Mouse (Mus musculus) midbrain, embryonic 14.5 days (tissue): Measurements from ENCODE around the gene Wnt9a. TPM values are rescaled to one million over a fixed set of nuclear protein-coding genes. Genes with fewer than 3 reads are reported as not detected.

ENCODE experiments used
- ATAC-seq: fragments of 200-750 bp; cut with Nextera tagmentation; 2 replicates; pipeline ENCODE4 v1.8.0; 2017; ENCODE audit warnings: moderate number of reproducible peaks, moderate library complexity; ENCODE audit not compliant: low FRiP score, low TSS enrichment
- DNase-seq: peaks from one replicate; pipeline ENCODE4 v3.0.0-alpha.2; 2015
- H3K27ac ChIP-seq: fragments of 300-500 bp; sonication (generic); replicated peaks from 2 replicates; pipeline ENCODE4 v1.5.1; 2014; ENCODE audit warnings: mild to moderate bottlenecking, low read depth, low read length, moderate library complexity
- H3K27me3 ChIP-seq: fragments of 300-500 bp; sonication (generic); 2 replicates; pipeline ENCODE4 v1.6.1; 2014; ENCODE audit warnings: low read length, control low read depth, mixed read lengths; ENCODE audit not compliant: control insufficient read depth, insufficient read depth
- H3K36me3 ChIP-seq: fragments of 300-500 bp; sonication (generic); 2 replicates; pipeline ENCODE4 v1.6.1; 2014; ENCODE audit warnings: low read length, control low read depth; ENCODE audit not compliant: control insufficient read depth, insufficient read depth
- H3K4me1 ChIP-seq: fragments of 300-500 bp; sonication (generic); 2 replicates; pipeline ENCODE4 v1.6.1; 2014; ENCODE audit warnings: mild to moderate bottlenecking, antibody characterized with exemption, low read length, control low read depth; ENCODE audit not compliant: control insufficient read depth, insufficient read depth
- H3K4me2 ChIP-seq: fragments of 300-500 bp; sonication (generic); 2 replicates; pipeline ENCODE4 v1.6.1; 2014; ENCODE audit warnings: mild to moderate bottlenecking, low read length, moderate library complexity
- H3K4me3 ChIP-seq: fragments of 300-500 bp; sonication (generic); replicated peaks from 2 replicates; pipeline ENCODE4 v1.5.1; 2014; ENCODE audit warnings: low read depth, low read length
- H3K9ac ChIP-seq: fragments of 300-500 bp; sonication (generic); replicated peaks from 2 replicates; pipeline ENCODE4 v1.6.1; 2014; ENCODE audit warnings: mild to moderate bottlenecking, low read length, moderate library complexity
- H3K9me3 ChIP-seq: fragments of 300-500 bp; sonication (generic); 2 replicates; pipeline ENCODE4 v1.6.1; 2016; ENCODE audit warnings: low read length, control low read depth, mixed read lengths; ENCODE audit not compliant: control insufficient read depth
- WGBS: fragments of 180-500 bp; shearing (Covaris S2); extraction: QIAGEN DNeasy Blood & Tissue Kit; methylation state at CpG from one replicate; pipeline ENCODE4 v1.1.7; 2014; 5-methylcytosine and 5-hydroxymethylcytosine counted together
- polyA plus RNA-seq: library from polyadenylated mRNA; unstranded; fragments of >200 nt; fragmentation: Nextera tagmentation; extraction: Ambion mirVana; gene quantifications from 2 replicates; pipeline ENCODE4 v1.2.1, GENCODE M21; 2014

Wnt9a gene
- polyA plus RNA-seq, 1 experiment from 2014 or later, result 1.6 TPM

GRCm38 (mm10) chr11:59274184-59274583 is 32.5 kb upstream of the Wnt9a start:
- DNase-seq (no peak), ATAC-seq (no peak)
- WGBS, result 74% methylated on average over 3 of the region's 3 CpGs
- Histone ChIP-seq H3K4me3 (no peak overlapping the region), H3K4me2 (no peak overlapping the region), H3K4me1 (no peaks in the 10 kb centered on the region), H3K9ac (no peak overlapping the region), H3K36me3 (no peaks in the 10 kb centered on the region), H3K27ac (no peak overlapping the region), H3K9me3 (no peaks in the 10 kb centered on the region), H3K27me3 (no peaks in the 10 kb centered on the region)

- ATAC-seq (no peak), DNase-seq (no peak)
- Histone ChIP-seq H3K4me2 (no peak overlapping the region), H3K27ac (no peak overlapping the region), H3K9ac (no peak overlapping the region), H3K36me3 (no peaks in the 10 kb centered on the region), H3K27me3 (no peaks in the 10 kb centered on the region), H3K9me3 (no peaks in the 10 kb centered on the region), H3K4me3 (no peak overlapping the region), H3K4me1 (no peaks in the 10 kb centered on the region)
- 44% methylated on average over 2 of the region's 2 CpGs for WGBS
These were observed 29.9 kb upstream of the Wnt9a start for GRCm38 (mm10) chr11:59276877-59277276.

- Histone ChIP-seq H3K4me2 (no peak overlapping the region), H3K9me3 (no peaks in the 10 kb centered on the region), H3K36me3 (no peaks in the 10 kb centered on the region), H3K27ac (no peak overlapping the region), H3K9ac (no peak overlapping the region), H3K4me1 (no peaks in the 10 kb centered on the region), H3K4me3 (no peak overlapping the region), H3K27me3 (no peaks in the 10 kb centered on the region)
- 76% methylated on average over 4 of the region's 4 CpGs for WGBS
- ATAC-seq (no peak), DNase-seq (no peak)
These were observed 28.7 kb upstream of the Wnt9a start for GRCm38 (mm10) chr11:59278047-59278446.

- Histone ChIP-seq H3K4me1 (no peaks in the 10 kb centered on the region), H3K9me3 (no peaks in the 10 kb centered on the region), H3K27ac (no peak overlapping the region), H3K27me3 (peaks cover 10% of the 10 kb centered on the region), H3K36me3 (no peaks in the 10 kb centered on the region), H3K9ac (no peak overlapping the region), H3K4me3 (no peak overlapping the region), H3K4me2 (no peak overlapping the region)
- DNase-seq (no peak), ATAC-seq (no peak)
- 85% methylated on average over 5 of the region's 5 CpGs for WGBS
These were observed 24.6 kb upstream of the Wnt9a start for GRCm38 (mm10) chr11:59282111-59282510.

- DNase-seq (peak; percentile 32), ATAC-seq (no peak)
- peaks cover 18% of the 10 kb centered on the region for H3K27me3 ChIP-seq
- no peaks in the 10 kb centered on the region for H3K4me1 ChIP-seq
- no peak overlapping the region for H3K4me3 ChIP-seq
- H3K27ac ChIP-seq, result no peak overlapping the region
- H3K4me2 ChIP-seq, result no peak overlapping the region
- no peaks in the 10 kb centered on the region for H3K9me3 ChIP-seq
- H3K36me3 ChIP-seq, result no peaks in the 10 kb centered on the region
- WGBS, result 81% methylated on average over 10 of the region's 10 CpGs
- H3K9ac ChIP-seq, result no peak overlapping the region
These were observed 23.8 kb upstream of the Wnt9a start for GRCm38 (mm10) chr11:59282933-59283332.

- WGBS, result 25% methylated on average over 14 of the region's 14 CpGs
- H3K9ac ChIP-seq, result no peak overlapping the region
- no peak for ATAC-seq
- no peaks in the 10 kb centered on the region for H3K9me3 ChIP-seq
- DNase-seq, result peak; percentile 7
- no peak overlapping the region for H3K27ac ChIP-seq
- H3K4me3 ChIP-seq, result no peak overlapping the region
- H3K4me2 ChIP-seq, result no peak overlapping the region
- H3K4me1 ChIP-seq, result no peaks in the 10 kb centered on the region
- H3K36me3 ChIP-seq, result no peaks in the 10 kb centered on the region
- H3K27me3 ChIP-seq, result peaks cover 30% of the 10 kb centered on the region
These were observed 22.6 kb upstream of the Wnt9a start for GRCm38 (mm10) chr11:59284146-59284545.

- Histone ChIP-seq H3K36me3 (no peaks in the 10 kb centered on the region), H3K27me3 (peaks cover 80% of the 10 kb centered on the region), H3K4me2 (peak overlapping the region; percentile 38; the same call in 1 of the 2 replicates), H3K4me3 (peak overlapping the region; percentile 19), H3K9me3 (no peaks in the 10 kb centered on the region), H3K9ac (no peak overlapping the region), H3K4me1 (no peaks in the 10 kb centered on the region), H3K27ac (no peak overlapping the region)
- ATAC-seq (no peak), DNase-seq (peak; percentile 23)
- WGBS, result under 1% methylated on average over 25 of the region's 25 CpGs
These were observed 17.0 kb upstream of the Wnt9a start for GRCm38 (mm10) chr11:59289706-59290105.

GRCm38 (mm10) chr11:59290702-59291303 is 15.9 kb upstream of the Wnt9a start, which contains the start of gene Wnt3a:
Gene Wnt3a (minus strand): TSS chr11:59290752.
- peak within 1 kb of the TSS; percentile 45 for H3K4me2 ChIP-seq
- H3K9me3 ChIP-seq, result no peaks in the 10 kb centered on the region
- DNase-seq, result peak; percentile 4
- H3K27me3 ChIP-seq, result peaks cover 80% of the 10 kb centered on the region
- 2% methylated on average over 42 of the region's 60 CpGs for WGBS
- H3K4me3 ChIP-seq, result peak within 1 kb of the TSS; percentile 26
- no peak within 1 kb of the TSS for H3K27ac ChIP-seq
- H3K9ac ChIP-seq, result no peak within 1 kb of the TSS
- H3K36me3 ChIP-seq, result no peaks in the 10 kb centered on the region
- no peak for ATAC-seq
- H3K4me1 ChIP-seq, result no peaks in the 10 kb centered on the region

- ATAC-seq (no peak), DNase-seq (peak; percentile 56)
- no peak overlapping the region for H3K9ac ChIP-seq
- H3K9me3 ChIP-seq, result no peaks in the 10 kb centered on the region
- H3K36me3 ChIP-seq, result no peaks in the 10 kb centered on the region
- H3K4me2 ChIP-seq, result no peak overlapping the region
- WGBS, result 26% methylated on average over 7 of the region's 7 CpGs
- H3K27ac ChIP-seq, result no peak overlapping the region
- H3K4me3 ChIP-seq, result no peak overlapping the region
- peaks cover 55% of the 10 kb centered on the region for H3K27me3 ChIP-seq
- H3K4me1 ChIP-seq, result no peaks in the 10 kb centered on the region
These were observed 13.1 kb upstream of the Wnt9a start for GRCm38 (mm10) chr11:59293616-59294015.
